Mouse (Mus musculus) testis, adult 2 months (tissue): Measurements from ENCODE around the gene Fbrs.

Source experiments
- CTCF ChIP-seq: fragments of 200-500 bp; IDR thresholded peaks from 2 replicates; pipeline ENCODE4 v1.5.1; 2012; ENCODE audit warnings: low read depth, mild to moderate bottlenecking, inconsistent platforms, low read length, moderate library complexity; ENCODE audit not compliant: control insufficient read depth, insufficient read depth, insufficient replicate concordance
- POLR2A ChIP-seq: fragments of 200-500 bp; IDR thresholded peaks from 2 replicates; pipeline ENCODE4 v1.6.1; 2012; ENCODE audit warnings: low read depth, mild to moderate bottlenecking, inconsistent platforms, low read length, moderate library complexity; ENCODE audit not compliant: control insufficient read depth

GRCm38 (mm10) chr7:127472060-127472459 is 6.9 kb upstream of the Fbrs start:
- TF ChIP-seq CTCF (no peak), POLR2A (no peak)
